Mouse (Mus musculus) urinary bladder, postnatal 10 days (tissue): ENCODE measurements around the gene Enc1.

Experiments
- DNase-seq: peaks from one replicate; pipeline ENCODE4 v3.0.0; 2022; ENCODE audit warnings: low spot score

The Enc1 gene

DNA sequence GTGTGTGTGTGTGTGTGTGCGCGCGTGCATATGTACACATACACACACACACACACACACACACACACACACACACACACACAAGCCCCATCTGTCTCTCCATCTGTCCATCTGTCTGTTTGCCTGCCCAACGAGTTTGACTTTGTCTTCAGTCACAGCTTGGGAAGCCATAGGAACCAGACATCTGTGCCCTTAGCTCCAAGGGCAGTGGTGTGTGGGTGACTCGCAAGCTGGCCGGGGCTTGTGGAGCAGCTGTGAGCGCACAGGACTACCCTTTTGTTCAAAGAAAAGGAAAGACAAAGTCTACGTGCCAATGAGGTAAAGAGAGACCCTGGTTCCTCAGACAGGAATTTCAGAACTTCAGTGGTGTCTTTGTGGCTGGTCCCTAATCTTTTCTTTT, 51.1 kb downstream of the Enc1 start:
- no peak for DNase-seq

DNA sequence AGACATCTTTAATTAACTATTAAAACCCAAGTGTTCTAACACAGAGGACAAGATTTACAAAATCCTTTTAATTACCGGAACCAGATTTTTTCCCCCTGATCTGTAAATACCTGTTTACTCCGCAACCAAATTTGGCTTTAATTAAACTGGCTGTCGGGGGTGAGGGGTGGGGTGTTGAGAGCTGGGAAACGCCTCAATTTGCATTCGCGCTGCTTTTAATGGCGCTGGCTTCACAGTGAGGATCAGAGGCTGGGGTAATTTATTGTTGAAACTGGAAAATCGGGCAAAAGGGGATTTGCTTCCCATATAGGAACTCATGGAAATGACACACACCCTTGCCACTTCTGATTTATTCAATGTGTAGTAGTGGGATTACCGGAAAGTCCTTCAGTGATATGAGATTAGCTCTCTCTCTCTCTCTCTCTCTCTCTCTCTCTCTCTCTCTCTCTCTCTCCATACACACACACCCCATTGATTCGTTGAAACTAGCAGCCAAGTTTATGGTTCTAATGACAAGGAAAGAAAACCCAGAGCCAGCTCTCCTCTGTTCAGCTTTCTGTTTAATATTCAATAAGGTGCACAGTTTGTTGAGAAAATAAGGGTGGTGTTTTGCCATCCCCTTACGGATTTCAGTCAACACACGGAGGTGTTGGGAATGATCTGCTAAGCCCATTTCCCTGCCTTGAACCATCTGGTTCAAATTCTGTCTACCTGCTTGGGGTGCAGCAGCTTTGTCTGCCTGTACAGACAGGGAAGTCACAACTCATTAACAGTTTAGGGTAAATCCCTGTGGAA, 51.7 kb downstream of the Enc1 start:
- no peak for DNase-seq

DNA sequence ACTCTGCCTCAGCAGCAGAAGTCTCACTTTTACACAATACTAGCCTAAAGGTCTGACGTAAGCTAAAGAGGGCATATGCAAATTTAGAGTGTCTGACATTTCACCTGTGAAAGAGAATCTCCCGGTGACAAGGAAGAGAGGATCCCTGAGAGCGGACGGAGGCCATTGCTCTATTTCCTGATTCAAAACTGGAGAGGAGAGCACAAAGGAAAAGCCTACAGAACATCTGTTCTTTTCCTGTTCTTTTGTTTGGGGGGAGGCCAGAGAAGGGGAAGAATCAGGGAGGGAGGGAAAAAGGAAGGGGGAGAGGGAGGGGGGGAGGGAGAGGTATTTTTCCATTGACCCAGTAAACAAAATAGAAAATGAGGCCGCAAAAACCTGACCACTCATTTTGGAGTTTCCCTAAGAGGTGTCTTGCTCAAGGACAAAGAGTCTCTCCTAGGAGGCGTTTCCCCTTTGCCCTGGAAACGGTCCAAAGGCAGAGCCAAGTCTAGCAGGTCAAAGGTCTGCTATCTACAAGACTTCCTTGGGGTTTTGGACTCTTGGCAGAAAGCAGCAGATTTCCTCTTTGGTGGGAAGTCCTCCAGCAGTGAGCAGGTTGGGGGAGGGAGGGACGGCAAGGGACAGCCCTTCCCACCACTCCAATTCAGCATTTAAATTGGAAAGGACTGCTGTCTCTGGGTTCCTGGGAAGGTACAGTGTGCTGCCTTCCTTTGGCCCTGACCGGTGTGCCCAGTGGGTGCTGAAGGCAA, 54.4 kb downstream of the Enc1 start:
- DNase-seq, result no peak

DNA sequence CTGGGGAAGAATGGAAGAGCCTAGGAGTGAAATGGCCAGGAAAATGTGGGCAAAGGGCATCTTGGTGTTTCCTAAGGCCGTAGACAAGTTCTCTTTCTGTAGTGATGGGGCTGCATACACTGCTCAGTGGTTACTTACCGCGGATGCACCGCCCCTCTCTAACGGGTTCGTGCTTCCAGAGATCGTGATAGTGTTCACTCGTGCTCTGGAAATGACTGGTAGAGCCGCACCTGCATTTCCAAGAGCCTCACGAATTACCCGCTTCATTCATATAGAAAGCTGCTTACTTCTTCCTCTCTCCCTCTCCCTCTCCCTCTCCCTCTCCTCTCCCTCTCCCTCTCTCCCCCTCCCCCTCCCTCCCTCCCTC, 54.9 kb downstream of the Enc1 start:
- DNase-seq, result no peak

GRCm38 (mm10) chr13:97296281-97296680, 55.4 kb downstream of the Enc1 start:
- no peak for DNase-seq

DNA sequence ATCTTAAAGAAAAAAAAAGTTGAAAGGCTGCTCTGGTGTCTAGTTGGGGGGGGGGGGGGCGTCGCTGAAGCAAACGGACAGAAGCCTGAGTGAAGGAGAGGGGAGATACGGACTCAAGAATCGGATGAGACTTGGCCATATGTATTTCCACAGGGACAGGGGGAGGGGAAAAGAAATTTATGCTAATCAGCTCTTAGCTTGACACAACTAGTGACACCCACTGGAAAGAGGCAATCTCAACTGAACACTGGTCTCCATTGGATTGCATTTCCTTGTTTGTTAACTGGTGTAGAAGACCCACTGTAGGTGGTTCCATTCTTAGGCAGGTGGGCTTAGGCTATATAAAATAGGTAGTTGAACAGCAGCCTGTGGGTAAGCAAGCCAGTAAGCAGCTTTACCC, 55.9 kb downstream of the Enc1 start:
- no peak for DNase-seq

- DNase-seq, result no peak
Observed at GRCm38 (mm10) chr13:97297418-97298050, 56.6 kb downstream of the Enc1 start.

DNA sequence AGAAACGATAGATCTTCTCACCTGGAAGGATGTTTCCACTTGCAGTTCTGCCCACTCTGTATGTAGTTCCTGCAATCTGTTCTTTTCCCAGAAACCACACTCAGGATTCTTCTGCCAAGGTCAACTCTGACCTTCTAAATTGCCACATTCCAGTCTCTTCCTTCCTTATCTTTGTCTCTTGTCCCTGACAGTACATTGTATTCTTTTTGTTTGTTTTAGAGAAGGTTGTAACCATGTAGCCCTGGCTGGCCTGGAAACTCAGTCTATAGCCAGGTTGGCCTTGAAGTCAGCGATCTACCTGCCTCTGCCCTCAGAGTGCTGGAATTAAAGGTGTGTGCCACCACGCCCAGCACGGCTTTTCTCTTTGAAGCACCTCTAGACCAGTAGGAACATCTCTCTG, 58.0 kb downstream of the Enc1 start:
- DNase-seq, result no peak

- DNase-seq, result no peak
Observed at GRCm38 (mm10) chr13:97299877-97300873, 59.3 kb downstream of the Enc1 start.
